Mouse (Mus musculus) cerebellum, postnatal 36 days (tissue): ENCODE measurements around the gene Cdk15.

Source experiments
- DNase-seq, 2 experiments: peaks; one replicate each; pipeline ENCODE4 v3.0.0; 2021 to 2022; ENCODE audit warnings: mixed read lengths in 2 of 2

The Cdk15 gene

GRCm38 (mm10) chr1:59285880-59286279 is 29.2 kb downstream of the Cdk15 start:
- no peak for DNase-seq

GRCm38 (mm10) chr1:59286316-59286850 is 29.7 kb downstream of the Cdk15 start:
- no peak for DNase-seq

GRCm38 (mm10) chr1:59287733-59288132 is 31.0 kb downstream of the Cdk15 start:
- no peak for DNase-seq

GRCm38 (mm10) chr1:59291652-59292051 is 34.9 kb downstream of the Cdk15 start:
- no peak for DNase-seq

GRCm38 (mm10) chr1:59295769-59296168 is 39.1 kb downstream of the Cdk15 start:
- no peak for DNase-seq

- no peak for DNase-seq
Observed at GRCm38 (mm10) chr1:59297167-59297566, 40.5 kb downstream of the Cdk15 start.

GRCm38 (mm10) chr1:59298491-59299090 is 41.9 kb downstream of the Cdk15 start:
- DNase-seq = no peak

GRCm38 (mm10) chr1:59307310-59307709 is 50.6 kb downstream of the Cdk15 start:
- DNase-seq = peak; percentile 23 to 24

GRCm38 (mm10) chr1:59311292-59311885 is 54.7 kb downstream of the Cdk15 start:
- peak in 1 of 2 experiments; percentile 31 for DNase-seq

GRCm38 (mm10) chr1:59312187-59313153 is 55.8 kb downstream of the Cdk15 start:
- peak; percentile 75 to 93 for DNase-seq

GRCm38 (mm10) chr1:59313154-59313940 is 56.6 kb downstream of the Cdk15 start:
- DNase-seq = peak in 1 of 2 experiments; percentile 19

- DNase-seq = no peak
Observed at GRCm38 (mm10) chr1:59315057-59315807, 58.5 kb downstream of the Cdk15 start.

GRCm38 (mm10) chr1:59316031-59316385 is 59.3 kb downstream of the Cdk15 start:
- DNase-seq = peak in 1 of 2 experiments; percentile 29

- DNase-seq = peak; percentile 31 to 51
Observed at GRCm38 (mm10) chr1:59316386-59317051, 59.8 kb downstream of the Cdk15 start.

GRCm38 (mm10) chr1:59317397-59317796 is 60.7 kb downstream of the Cdk15 start:
- no peak for DNase-seq

- no peak for DNase-seq
Observed at GRCm38 (mm10) chr1:59318878-59319277, 62.2 kb downstream of the Cdk15 start.

GRCm38 (mm10) chr1:59321076-59321879 is 64.6 kb downstream of the Cdk15 start:
- no peak for DNase-seq

- no peak for DNase-seq
Observed at GRCm38 (mm10) chr1:59321880-59322836, 65.5 kb downstream of the Cdk15 start.

- no peak for DNase-seq
Observed at GRCm38 (mm10) chr1:59326854-59327395, 70.2 kb downstream of the Cdk15 start.
